Mouse (Mus musculus) brain, embryonic 14.5 days (tissue): ENCODE results near the gene Akip1. TPM values are rescaled to one million over a fixed set of nuclear protein-coding genes. Genes with fewer than 3 reads are reported as not detected.

Source experiments
- DNase-seq: peaks from one replicate; pipeline ENCODE4 v3.0.0-alpha.2; 2011; ENCODE audit warnings: low read depth
- CTCF ChIP-seq: fragments of 200-500 bp; IDR thresholded peaks from 2 replicates; pipeline ENCODE4 v1.5.1; 2012; ENCODE audit warnings: inconsistent platforms, mild to moderate bottlenecking, moderate library complexity, borderline replicate concordance; ENCODE audit not compliant: insufficient read depth, insufficient read length; ENCODE audit errors: extremely low read depth
- POLR2A ChIP-seq: fragments of 200-500 bp; IDR thresholded peaks from 2 replicates; pipeline ENCODE4 v1.6.1; 2012; ENCODE audit warnings: mild to moderate bottlenecking, inconsistent platforms, borderline replicate concordance; ENCODE audit not compliant: poor library complexity, insufficient read depth, insufficient read length, severe bottlenecking; ENCODE audit errors: extremely low read depth
- polyA plus RNA-seq: library from polyadenylated mRNA; depleted of rRNA; stranded (reverse); fragments of >200 nt; gene quantifications from 2 replicates; pipeline ENCODE4 v1.2.3, GENCODE M21; 2012; rRNA removed

The Akip1 gene
- polyA plus RNA-seq, 1 experiment, result 11.1 TPM

DNA sequence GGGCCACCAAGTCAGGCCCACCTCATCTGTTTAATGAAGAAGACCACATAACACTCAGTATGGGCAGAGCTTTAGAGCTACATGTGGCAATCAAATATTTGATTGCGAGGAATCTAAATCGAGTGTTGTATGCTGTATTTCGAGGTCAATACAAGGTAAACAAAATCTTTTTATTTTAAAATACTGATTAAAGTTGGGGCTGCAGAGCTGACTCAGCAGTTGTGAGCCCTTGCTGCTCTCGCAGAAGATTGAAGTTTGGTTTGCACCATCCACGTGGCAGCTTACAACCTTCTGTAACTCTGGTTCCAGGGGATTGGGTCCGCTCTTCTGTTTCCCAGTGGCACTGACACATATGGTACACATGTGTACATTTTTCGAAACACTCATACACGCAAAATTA, 50.5 kb downstream of the Akip1 start:
- TF ChIP-seq CTCF, result no peak
- no peak for TF ChIP-seq POLR2A
- no peak for DNase-seq

DNA sequence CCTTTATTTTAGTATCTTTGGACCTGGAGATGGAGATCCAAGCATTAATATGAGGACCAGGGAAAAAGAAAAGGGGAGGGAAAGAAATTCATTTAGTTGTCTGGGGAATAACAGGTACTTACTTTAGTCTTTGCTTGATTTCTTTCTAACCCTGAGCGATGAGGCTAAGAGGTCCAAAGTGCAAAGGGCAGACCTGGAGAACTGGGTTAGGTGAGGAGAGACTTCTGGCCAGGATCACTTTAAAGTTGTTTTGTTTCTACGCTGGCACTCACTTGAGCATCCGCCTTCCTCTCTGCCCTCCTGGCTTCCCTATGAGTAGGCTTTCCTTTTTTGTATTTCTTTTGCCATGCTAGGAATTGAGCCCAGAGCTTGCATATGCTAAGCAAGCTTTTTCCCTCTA, 52.8 kb downstream of the Akip1 start:
- DNase-seq, result no peak
- TF ChIP-seq CTCF, result no peak
- no peak for TF ChIP-seq POLR2A

Other genes with a start within 250 kb of the Akip1 start
- gene Trim66, start 195.6 kb upstream of the Akip1 start, polyA plus RNA-seq, result 1.2 and 1.5 TPM in 2 replicates
- gene Rpl27a, start 184.5 kb upstream of the Akip1 start, polyA plus RNA-seq, result 440 and 482 TPM in 2 replicates
- gene St5, start 85 bp upstream of the Akip1 start, polyA plus RNA-seq, result 17.6 and 26.6 TPM in 2 replicates
- gene BC051019, start 20.2 kb downstream of the Akip1 start, polyA plus RNA-seq, result 0.26 and 0.32 TPM in 2 replicates
- 0.11 and 0.14 TPM in 2 replicates for gene Ascl3, start 28.0 kb downstream of the Akip1 start, polyA plus RNA-seq
- gene Tmem9b, start 49.2 kb downstream of the Akip1 start, polyA plus RNA-seq, result 64.2 and 69.0 TPM in 2 replicates
- gene Nrip3, start 78.3 kb downstream of the Akip1 start, polyA plus RNA-seq, result 2.6 and 3.2 TPM in 2 replicates
- 0.35 and 1.5 TPM in 2 replicates for gene Scube2, start 162.0 kb downstream of the Akip1 start, polyA plus RNA-seq